Mouse (Mus musculus) kidney, adult 2 months (tissue): Measurements from ENCODE around the gene Ntf3. TPM values are rescaled to one million over a fixed set of nuclear protein-coding genes. Genes with fewer than 3 reads are reported as not detected.

Source experiments
- DNase-seq: peaks from one replicate; pipeline ENCODE4 v3.0.0; 2021
- H3K27ac ChIP-seq: fragments of 200-500 bp; 2 replicates; pipeline ENCODE4 v1.5.1; 2012; ENCODE audit warnings: low read depth, low read length, control low read depth, inconsistent platforms; ENCODE audit not compliant: insufficient read depth
- H3K27me3 ChIP-seq: fragments of 200-500 bp; replicated peaks from 2 replicates; pipeline ENCODE4 v1.6.1; 2012; ENCODE audit warnings: mild to moderate bottlenecking, moderate library complexity, low read length, inconsistent platforms; ENCODE audit not compliant: control insufficient read depth, insufficient read depth
- H3K36me3 ChIP-seq: fragments of 200-500 bp; 2 replicates; pipeline ENCODE4 v1.6.1; 2012; ENCODE audit warnings: mild to moderate bottlenecking, moderate library complexity, low read length, inconsistent platforms; ENCODE audit not compliant: control insufficient read depth, insufficient read depth
- H3K4me1 ChIP-seq: fragments of 200-500 bp; 2 replicates; pipeline ENCODE4 v1.6.1; 2011; ENCODE audit warnings: low read length; ENCODE audit not compliant: control insufficient read depth, insufficient read depth
- H3K4me3 ChIP-seq: fragments of 200-500 bp; 2 replicates; pipeline ENCODE4 v1.5.1; 2011; ENCODE audit warnings: mild to moderate bottlenecking, low read depth, low read length, control low read depth; ENCODE audit not compliant: insufficient read depth
- CTCF ChIP-seq: fragments of 200-500 bp; conservative IDR thresholded peaks from 2 replicates; pipeline ENCODE4 v1.5.1; 2011; ENCODE audit warnings: low read depth, mild to moderate bottlenecking, control low read depth, low read length, moderate library complexity, mixed read lengths; ENCODE audit not compliant: insufficient read depth, insufficient read length
- POLR2A ChIP-seq: fragments of 200-500 bp; IDR thresholded peaks from one replicate; pipeline ENCODE4 v1.6.1; 2011; ENCODE audit warnings: low read depth, low read length, control low read depth
- whole genome bisulfite sequencing: fragments of 180-500 bp; shearing (Covaris S2); methylation state at CpG from one replicate; pipeline ENCODE4 v1.1.7; 2018; 5-methylcytosine and 5-hydroxymethylcytosine counted together
- polyA plus RNA-seq: library from polyadenylated mRNA; depleted of rRNA; stranded (reverse); fragments of >200 nt; gene quantifications from 2 replicates; pipeline ENCODE4 v1.2.3, GENCODE M21; 2012

Gene Ntf3
- polyA plus RNA-seq, 1 experiment, result 4.1 TPM

- DNase-seq, result peak; percentile 70
- Histone ChIP-seq H3K36me3 (no peaks in the 10 kb centered on the region), H3K4me1 (no peaks in the 10 kb centered on the region), H3K4me3 (no peak overlapping the region), H3K27ac (peak overlapping the region; percentile 48), H3K27me3 (no peaks in the 10 kb centered on the region)
- no peak for TF ChIP-seq CTCF
- TF ChIP-seq POLR2A, result no peak
- 61% methylated on average over 7 of the region's 7 CpGs for WGBS
These were observed 60.5 kb downstream of the Ntf3 start for GRCm38 (mm10) chr6:126106051-126106797.

GRCm38 (mm10) chr6:126105083-126105740, 61.5 kb downstream of the Ntf3 start:
- Histone ChIP-seq H3K27ac (peak overlapping the region; percentile 48), H3K27me3 (no peaks in the 10 kb centered on the region), H3K36me3 (no peaks in the 10 kb centered on the region), H3K4me1 (no peaks in the 10 kb centered on the region), H3K4me3 (no peak overlapping the region)
- 69% methylated on average over 12 of the region's 12 CpGs for WGBS
- no peak for TF ChIP-seq CTCF
- TF ChIP-seq POLR2A, result no peak
- DNase-seq, result no peak

GRCm38 (mm10) chr6:126102571-126102970, 64.1 kb downstream of the Ntf3 start:
- H3K27me3 ChIP-seq, result no peaks in the 10 kb centered on the region
- H3K27ac ChIP-seq, result no peak overlapping the region
- TF ChIP-seq POLR2A, result no peak
- TF ChIP-seq CTCF, result no peak
- H3K4me3 ChIP-seq, result no peak overlapping the region
- no peaks in the 10 kb centered on the region for H3K4me1 ChIP-seq
- no peak for DNase-seq
- no peaks in the 10 kb centered on the region for H3K36me3 ChIP-seq
- 83% methylated on average over 6 of the region's 6 CpGs for WGBS

DNA sequence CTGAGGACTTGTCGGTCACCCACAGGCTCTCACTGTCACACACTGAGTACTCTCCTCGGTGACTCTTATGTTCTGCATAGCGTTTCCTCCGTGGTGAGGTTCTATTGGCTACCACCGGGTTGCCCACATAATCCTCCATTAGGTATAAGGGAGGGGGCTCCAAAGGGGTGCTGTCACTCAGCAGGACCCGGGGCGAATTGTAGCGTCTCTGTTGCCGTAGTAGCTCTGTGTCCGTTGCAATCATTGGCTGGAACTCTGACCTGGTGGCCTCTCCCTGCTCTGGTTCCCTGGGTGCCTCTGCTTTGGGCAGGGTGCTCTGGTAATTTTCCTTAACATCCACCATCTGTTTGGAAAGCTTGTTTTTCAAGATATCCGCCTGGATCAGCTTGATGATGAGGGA, 64.7 kb downstream of the Ntf3 start:
- no peaks in the 10 kb centered on the region for H3K36me3 ChIP-seq
- 79% methylated on average over 11 of the region's 11 CpGs for WGBS
- no peaks in the 10 kb centered on the region for H3K27me3 ChIP-seq
- H3K27ac ChIP-seq, result no peak overlapping the region
- no peak for TF ChIP-seq CTCF
- no peak for TF ChIP-seq POLR2A
- H3K4me3 ChIP-seq, result no peak overlapping the region
- DNase-seq, result no peak
- H3K4me1 ChIP-seq, result no peaks in the 10 kb centered on the region

DNA sequence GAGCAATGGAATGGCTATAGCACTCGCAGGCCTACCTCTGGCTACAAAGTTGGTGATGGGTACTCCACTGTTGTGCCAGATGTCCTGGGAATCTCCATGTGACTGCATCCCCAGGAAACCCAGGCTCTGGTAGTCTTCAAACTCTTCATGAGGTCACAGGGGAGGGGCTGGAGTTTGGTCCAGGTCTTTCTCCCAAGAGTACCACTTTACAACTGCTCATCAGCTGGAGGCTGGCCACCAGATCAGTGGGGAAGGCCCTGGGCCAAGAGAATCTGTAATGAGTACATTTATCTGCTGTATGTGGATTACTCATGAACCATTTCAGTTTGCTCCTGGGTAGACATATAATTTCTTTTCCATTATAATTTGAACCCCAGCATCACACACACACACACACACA, 66.1 kb downstream of the Ntf3 start:
- DNase-seq, result no peak
- WGBS, result 94% methylated on average over 1 of the region's 1 CpGs
- no peaks in the 10 kb centered on the region for H3K36me3 ChIP-seq
- no peak overlapping the region for H3K4me3 ChIP-seq
- no peaks in the 10 kb centered on the region for H3K4me1 ChIP-seq
- TF ChIP-seq CTCF (no peak), POLR2A (no peak)
- H3K27ac ChIP-seq, result no peak overlapping the region
- no peaks in the 10 kb centered on the region for H3K27me3 ChIP-seq

DNA sequence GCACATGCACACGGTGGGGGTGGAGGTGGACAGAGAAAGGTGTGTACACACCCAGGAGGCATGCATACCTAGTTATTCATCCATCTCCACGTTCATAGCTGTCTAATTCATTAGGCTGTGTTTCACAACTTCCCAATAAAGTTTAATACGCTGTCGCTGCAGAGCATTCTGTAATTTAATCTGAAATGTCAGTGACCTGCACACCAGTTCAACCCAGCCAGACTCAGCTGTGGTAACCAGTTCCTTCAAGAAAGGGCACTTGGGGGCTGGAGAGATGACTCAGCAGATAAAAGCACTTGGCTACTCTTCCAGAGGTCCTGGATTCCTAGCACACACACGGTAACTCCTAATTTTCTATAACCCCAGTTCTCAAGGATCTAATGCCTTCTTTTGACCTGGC, 69.2 kb downstream of the Ntf3 start:
- H3K27me3 ChIP-seq, result no peaks in the 10 kb centered on the region
- H3K36me3 ChIP-seq, result no peaks in the 10 kb centered on the region
- no peak overlapping the region for H3K4me3 ChIP-seq
- peak; percentile 35 for DNase-seq
- no peak overlapping the region for H3K27ac ChIP-seq
- H3K4me1 ChIP-seq, result no peaks in the 10 kb centered on the region
- TF ChIP-seq CTCF (no peak), POLR2A (no peak)
- WGBS, result 38% methylated on average over 5 of the region's 5 CpGs

DNA sequence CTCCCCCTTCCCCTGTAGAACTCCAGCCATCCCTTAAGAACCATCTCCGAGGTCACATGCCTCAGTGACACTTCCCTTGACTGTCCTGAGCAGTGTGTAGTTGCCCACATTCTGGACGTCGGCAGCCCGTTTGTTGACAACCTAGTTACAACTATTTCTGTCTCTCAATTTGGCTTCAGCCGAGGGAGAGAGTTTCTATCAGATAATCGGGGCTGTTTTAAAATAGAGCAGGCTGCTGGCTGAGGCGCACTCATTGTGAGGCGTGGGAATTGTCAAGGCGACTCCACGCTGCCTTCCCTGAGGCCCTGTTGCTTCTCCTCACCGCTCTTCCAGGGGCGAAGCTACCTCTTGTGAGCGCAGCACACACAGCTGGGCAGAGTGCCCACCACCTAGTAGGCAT, 70.6 kb downstream of the Ntf3 start:
- H3K4me1 ChIP-seq, result no peaks in the 10 kb centered on the region
- TF ChIP-seq POLR2A (no peak), CTCF (no peak)
- no peaks in the 10 kb centered on the region for H3K36me3 ChIP-seq
- H3K4me3 ChIP-seq, result no peak overlapping the region
- DNase-seq, result no peak
- H3K27me3 ChIP-seq, result no peaks in the 10 kb centered on the region
- 72% methylated on average over 13 of the region's 13 CpGs for WGBS
- H3K27ac ChIP-seq, result no peak overlapping the region
